Mouse (Mus musculus) ES-Bruce4 (cell line): Measurements from ENCODE around the gene Kcnn3. TPM values are rescaled to one million over a fixed set of nuclear protein-coding genes. Genes with fewer than 3 reads are reported as not detected.

Experiments
- H3K27ac ChIP-seq: 2 replicates; pipeline ENCODE4 v1.5.1; 2012; ENCODE audit warnings: low read length, inconsistent platforms; ENCODE audit not compliant: insufficient read depth
- H3K27me3 ChIP-seq: 2 replicates; pipeline ENCODE4 v1.6.1; 2012; ENCODE audit warnings: mild to moderate bottlenecking, low read length, inconsistent platforms; ENCODE audit not compliant: control insufficient read depth, poor library complexity, insufficient read depth, severe bottlenecking
- H3K36me3 ChIP-seq: 2 replicates; pipeline ENCODE4 v1.6.1; 2012; ENCODE audit warnings: inconsistent platforms, mild to moderate bottlenecking, low read length, moderate library complexity; ENCODE audit not compliant: control insufficient read depth, poor library complexity, insufficient read depth, severe bottlenecking
- H3K4me1 ChIP-seq: one replicate; pipeline ENCODE4 v1.8.1; 2011; ENCODE audit warnings: low read length; ENCODE audit not compliant: control insufficient read depth, insufficient read depth
- H3K4me3 ChIP-seq: 2 replicates; pipeline ENCODE4 v1.5.1; 2011; ENCODE audit warnings: low read depth, mild to moderate bottlenecking, low read length
- H3K9ac ChIP-seq: 2 replicates; pipeline ENCODE4 v1.6.1; 2012; ENCODE audit warnings: low read depth, mild to moderate bottlenecking, inconsistent platforms; ENCODE audit not compliant: poor library complexity, severe bottlenecking
- H3K9me3 ChIP-seq: replicated peaks from 2 replicates; pipeline ENCODE4 v1.6.1; 2012; ENCODE audit warnings: mild to moderate bottlenecking, low read length, inconsistent platforms; ENCODE audit not compliant: control insufficient read depth, poor library complexity, insufficient read depth, severe bottlenecking
- CTCF ChIP-seq: IDR thresholded peaks from one replicate; pipeline ENCODE4 v1.8.1; 2011; ENCODE audit warnings: low read depth, low read length
- EP300 ChIP-seq: IDR thresholded peaks from 2 replicates; pipeline ENCODE4 v1.6.1; 2011; ENCODE audit warnings: low read depth, low read length; ENCODE audit not compliant: insufficient read depth
- POLR2A ChIP-seq: IDR thresholded peaks from one replicate; pipeline ENCODE4 v1.8.1; 2011; ENCODE audit warnings: low read length; ENCODE audit not compliant: insufficient read depth
- polyA plus RNA-seq: library from polyadenylated mRNA; stranded (reverse); fragments of >200 nt; gene quantifications from 2 replicates; pipeline ENCODE4 v1.2.4, GENCODE M21; 2011; ENCODE audit warnings: low read depth; ENCODE audit not compliant: missing spikeins, insufficient read depth, insufficient read length

The Kcnn3 gene
- polyA plus RNA-seq, 1 experiment = 0.93 TPM

- H3K4me1 ChIP-seq = peaks cover 9% of the 10 kb centered on the region
These were observed 129.9 kb downstream of the Kcnn3 start for GRCm38 (mm10) chr3:89649890-89650289.

GRCm38 (mm10) chr3:89653231-89653954 lies 133.4 kb downstream of the Kcnn3 start:
- Histone ChIP-seq H3K27ac (no peak overlapping the region), H3K4me1 (peaks cover 3% of the 10 kb centered on the region), H3K27me3 (no peaks in the 10 kb centered on the region), H3K9me3 (no peaks in the 10 kb centered on the region), H3K4me3 (no peak overlapping the region), H3K9ac (no peak overlapping the region), H3K36me3 (no peaks in the 10 kb centered on the region)
- TF ChIP-seq POLR2A (no peak), EP300 (no peak), CTCF (no peak)

More at GRCm38 (mm10) chr3:89649890-89650289, 129.9 kb downstream of the Kcnn3 start:
- TF ChIP-seq POLR2A = no peak
- TF ChIP-seq CTCF = no peak
- no peak for TF ChIP-seq EP300
- no peak overlapping the region for H3K9ac ChIP-seq
- no peak overlapping the region for H3K27ac ChIP-seq
- no peaks in the 10 kb centered on the region for H3K27me3 ChIP-seq
- H3K36me3 ChIP-seq = no peaks in the 10 kb centered on the region
- no peaks in the 10 kb centered on the region for H3K9me3 ChIP-seq
- H3K4me3 ChIP-seq = no peak overlapping the region

- Histone ChIP-seq H3K4me3 (no peak overlapping the region), H3K36me3 (no peaks in the 10 kb centered on the region), H3K9me3 (no peaks in the 10 kb centered on the region), H3K27me3 (no peaks in the 10 kb centered on the region), H3K27ac (no peak overlapping the region), H3K9ac (no peak overlapping the region), H3K4me1 (no peaks in the 10 kb centered on the region)
- TF ChIP-seq POLR2A = no peak
- no peak for TF ChIP-seq EP300
- TF ChIP-seq CTCF = no peak
These were observed 137.1 kb downstream of the Kcnn3 start for GRCm38 (mm10) chr3:89657092-89657491.

- no peaks in the 10 kb centered on the region for H3K4me1 ChIP-seq
- no peaks in the 10 kb centered on the region for H3K27me3 ChIP-seq
- H3K9ac ChIP-seq = no peak overlapping the region
- H3K36me3 ChIP-seq = no peaks in the 10 kb centered on the region
- no peak for TF ChIP-seq CTCF
- H3K4me3 ChIP-seq = no peak overlapping the region
- no peak overlapping the region for H3K27ac ChIP-seq
- no peaks in the 10 kb centered on the region for H3K9me3 ChIP-seq
These were observed 138.5 kb downstream of the Kcnn3 start for GRCm38 (mm10) chr3:89658457-89658856.

GRCm38 (mm10) chr3:89659938-89660620 lies 140.1 kb downstream of the Kcnn3 start:
- Histone ChIP-seq H3K9me3 (no peaks in the 10 kb centered on the region), H3K27ac (no peak overlapping the region), H3K27me3 (no peaks in the 10 kb centered on the region), H3K4me3 (no peak overlapping the region), H3K4me1 (no peaks in the 10 kb centered on the region), H3K9ac (no peak overlapping the region), H3K36me3 (no peaks in the 10 kb centered on the region)
- TF ChIP-seq CTCF (no peak), EP300 (no peak), POLR2A (no peak)

- no peaks in the 10 kb centered on the region for H3K9me3 ChIP-seq
- H3K27me3 ChIP-seq = no peaks in the 10 kb centered on the region
- no peak overlapping the region for H3K4me3 ChIP-seq
- no peak for TF ChIP-seq EP300
- TF ChIP-seq POLR2A = no peak
- TF ChIP-seq CTCF = no peak
- no peak overlapping the region for H3K27ac ChIP-seq
- H3K36me3 ChIP-seq = no peaks in the 10 kb centered on the region
- no peaks in the 10 kb centered on the region for H3K4me1 ChIP-seq
- no peak overlapping the region for H3K9ac ChIP-seq
These were observed 144.8 kb downstream of the Kcnn3 start for GRCm38 (mm10) chr3:89664808-89665207.
